Mouse (Mus musculus): ENCODE results near the gene Ctf2. TPM values are rescaled to one million over a fixed set of nuclear protein-coding genes. Genes with fewer than 3 reads are reported as not detected.

Ctf2 gene
- total and polyA plus RNA-seq, 3 experiments = 0.16 TPM; not detected in 2

GRCm38 (mm10) chr7:127773664-127774384 lies 41.9 kb upstream of the Ctf2 start:
- peaks cover 78% of the 10 kb centered on the region for H3K4me1 ChIP-seq (ENCODE audit: insufficient read depth, low read depth, low read length)
- H3K4me3 ChIP-seq (ENCODE audit: low read depth, low read length) = no peak overlapping the region
- peaks cover 49% of the 10 kb centered on the region for H3K36me3 ChIP-seq (replicated peaks)
- ATAC-seq (ENCODE audit: extremely low read depth, insufficient number of reproducible peaks, low FRiP score, poor library complexity, severe bottlenecking) = no peak
- TF ChIP-seq CTCF (IDR thresholded peaks at IDR 0.05; ENCODE audit: low read depth, low read length) (peak; percentile 83), GATA1 (IDR thresholded peaks at IDR 0.05; ENCODE audit: borderline replicate concordance, low read length) (no peak)
- H3K9me3 ChIP-seq (replicated peaks) = no peaks in the 10 kb centered on the region
- H3K27me3 ChIP-seq (ENCODE audit: insufficient read depth, low read length) = no peaks in the 10 kb centered on the region
- peak; percentile 56 for DNase-seq (ENCODE audit: low spot score)

GRCm38 (mm10) chr7:127772557-127772956 lies 40.6 kb upstream of the Ctf2 start:
- ATAC-seq (ENCODE audit: extremely low read depth, insufficient number of reproducible peaks, low FRiP score, poor library complexity, severe bottlenecking) (no peak), DNase-seq (ENCODE audit: low spot score) (no peak)
- H3K9me3 ChIP-seq (replicated peaks) = no peaks in the 10 kb centered on the region
- peaks cover 79% of the 10 kb centered on the region for H3K4me1 ChIP-seq (ENCODE audit: insufficient read depth, low read depth, low read length)
- H3K4me3 ChIP-seq (ENCODE audit: low read depth, low read length) = no peak overlapping the region
- TF ChIP-seq GATA2 (IDR thresholded peaks at IDR 0.05; ENCODE audit: borderline replicate concordance, low read depth, low read length) (no peak), GATA1 (IDR thresholded peaks at IDR 0.05; ENCODE audit: borderline replicate concordance, low read length) (no peak), CTCF (IDR thresholded peaks at IDR 0.05; ENCODE audit: low read depth, low read length) (no peak), TAL1 (conservative IDR thresholded peaks at IDR 0.05; ENCODE audit: low read depth, low read length) (no peak), POLR2AphosphoS5 (IDR thresholded peaks at IDR 0.05; ENCODE audit: insufficient replicate concordance, low read depth, low read length) (no peak)
- H3K27me3 ChIP-seq (ENCODE audit: insufficient read depth, low read length) = no peaks in the 10 kb centered on the region
- peaks cover 52% of the 10 kb centered on the region for H3K36me3 ChIP-seq (replicated peaks)

GRCm38 (mm10) chr7:127772080-127772479 lies 40.1 kb upstream of the Ctf2 start:
- Histone ChIP-seq H3K27me3 (ENCODE audit: insufficient read depth, low read length) (no peaks in the 10 kb centered on the region), H3K4me3 (ENCODE audit: low read depth, low read length) (no peak overlapping the region), H3K4me1 (ENCODE audit: insufficient read depth, low read depth, low read length) (peaks cover 84% of the 10 kb centered on the region), H3K9me3 (replicated peaks) (no peaks in the 10 kb centered on the region), H3K36me3 (replicated peaks) (peaks cover 56% of the 10 kb centered on the region)
- ATAC-seq (ENCODE audit: extremely low read depth, insufficient number of reproducible peaks, low FRiP score, poor library complexity, severe bottlenecking) (no peak), DNase-seq (ENCODE audit: low spot score) (no peak)
- TF ChIP-seq GATA1 (IDR thresholded peaks at IDR 0.05; ENCODE audit: borderline replicate concordance, low read length) (no peak), CTCF (IDR thresholded peaks at IDR 0.05; ENCODE audit: low read depth, low read length) (no peak), TAL1 (conservative IDR thresholded peaks at IDR 0.05; ENCODE audit: low read depth, low read length) (no peak), GATA2 (IDR thresholded peaks at IDR 0.05; ENCODE audit: borderline replicate concordance, low read depth, low read length) (no peak), POLR2AphosphoS5 (IDR thresholded peaks at IDR 0.05; ENCODE audit: insufficient replicate concordance, low read depth, low read length) (no peak)

GRCm38 (mm10) chr7:127771262-127771661 lies 39.3 kb upstream of the Ctf2 start:
- ATAC-seq (ENCODE audit: extremely low read depth, insufficient number of reproducible peaks, low FRiP score, poor library complexity, severe bottlenecking) = no peak
- no peaks in the 10 kb centered on the region for H3K27me3 ChIP-seq (ENCODE audit: insufficient read depth, low read length)
- no peak for TF ChIP-seq POLR2AphosphoS5 (IDR thresholded peaks at IDR 0.05; ENCODE audit: insufficient replicate concordance, low read depth, low read length)
- no peak for TF ChIP-seq TAL1 (conservative IDR thresholded peaks at IDR 0.05; ENCODE audit: low read depth, low read length)
- TF ChIP-seq GATA1 (IDR thresholded peaks at IDR 0.05; ENCODE audit: borderline replicate concordance, low read length) = no peak
- TF ChIP-seq CTCF (IDR thresholded peaks at IDR 0.05; ENCODE audit: low read depth, low read length) = no peak
- no peak for TF ChIP-seq GATA2 (IDR thresholded peaks at IDR 0.05; ENCODE audit: borderline replicate concordance, low read depth, low read length)
- peak overlapping the region; percentile 84; the same call in 1 of the 2 replicates for H3K4me3 ChIP-seq (ENCODE audit: low read depth, low read length)
- H3K36me3 ChIP-seq (replicated peaks) = peaks cover 61% of the 10 kb centered on the region
- H3K9me3 ChIP-seq (replicated peaks) = no peaks in the 10 kb centered on the region
- no peak for DNase-seq (ENCODE audit: low spot score)
- peaks cover 89% of the 10 kb centered on the region for H3K4me1 ChIP-seq (ENCODE audit: insufficient read depth, low read depth, low read length)

GRCm38 (mm10) chr7:127770039-127770905 lies 38.3 kb upstream of the Ctf2 start:
- Histone ChIP-seq H3K4me3 (ENCODE audit: low read depth, low read length) (peak overlapping the region; percentile 84), H3K9me3 (replicated peaks) (no peaks in the 10 kb centered on the region), H3K4me1 (ENCODE audit: insufficient read depth, low read depth, low read length) (peaks cover 89% of the 10 kb centered on the region), H3K27me3 (ENCODE audit: insufficient read depth, low read length) (no peaks in the 10 kb centered on the region), H3K36me3 (replicated peaks) (peaks cover 66% of the 10 kb centered on the region)
- ATAC-seq (ENCODE audit: extremely low read depth, insufficient number of reproducible peaks, low FRiP score, poor library complexity, severe bottlenecking) = no peak
- DNase-seq (ENCODE audit: low spot score) = peak; percentile 58
- TF ChIP-seq GATA1 (IDR thresholded peaks at IDR 0.05; ENCODE audit: borderline replicate concordance, low read length) (no peak), GATA2 (IDR thresholded peaks at IDR 0.05; ENCODE audit: borderline replicate concordance, low read depth, low read length) (no peak)

GRCm38 (mm10) chr7:127769651-127770038 lies 37.7 kb upstream of the Ctf2 start, which contains the start of gene Orai3:
Gene Orai3, plus strand, starts transcription at chr7:127769815.
- peaks cover 84% of the 10 kb centered on the region for H3K4me1 ChIP-seq (ENCODE audit: insufficient read depth, low read depth, low read length)
- TF ChIP-seq TAL1 (conservative IDR thresholded peaks at IDR 0.05; ENCODE audit: low read depth, low read length) = no peak
- TF ChIP-seq GATA1 (IDR thresholded peaks at IDR 0.05; ENCODE audit: borderline replicate concordance, low read length) = no peak
- no peak for TF ChIP-seq CTCF (IDR thresholded peaks at IDR 0.05; ENCODE audit: low read depth, low read length)
- no peak for TF ChIP-seq POLR2AphosphoS5 (IDR thresholded peaks at IDR 0.05; ENCODE audit: insufficient replicate concordance, low read depth, low read length)
- no peak for TF ChIP-seq GATA2 (IDR thresholded peaks at IDR 0.05; ENCODE audit: borderline replicate concordance, low read depth, low read length)
- ATAC-seq (ENCODE audit: extremely low read depth, insufficient number of reproducible peaks, low FRiP score, poor library complexity, severe bottlenecking) (peak; percentile 43), DNase-seq (ENCODE audit: low spot score) (peak; percentile 89)
- peaks cover 66% of the 10 kb centered on the region for H3K36me3 ChIP-seq (replicated peaks)
- no peaks in the 10 kb centered on the region for H3K27me3 ChIP-seq (ENCODE audit: insufficient read depth, low read length)
- H3K4me3 ChIP-seq (ENCODE audit: low read depth, low read length) = peak within 1 kb of the TSS; percentile 84
- H3K9me3 ChIP-seq (replicated peaks) = no peaks in the 10 kb centered on the region

All from G1E (cell line).